Mouse (Mus musculus) kidney, adult 2 months (tissue): ENCODE results near the gene Sacm1l. TPM values are rescaled to one million over a fixed set of nuclear protein-coding genes. Genes with fewer than 3 reads are reported as not detected.
A peak's percentile ranks its signal among the peaks of the same experiment; 100 is the strongest.

Experiments used
- DNase-seq: peaks from one replicate; pipeline ENCODE4 v3.0.0; 2021
- H3K27ac ChIP-seq: fragments of 200-500 bp; 2 replicates; pipeline ENCODE4 v1.5.1; 2012; ENCODE audit warnings: low read depth, low read length, control low read depth, inconsistent platforms; ENCODE audit not compliant: insufficient read depth
- H3K27me3 ChIP-seq: fragments of 200-500 bp; replicated peaks from 2 replicates; pipeline ENCODE4 v1.6.1; 2012; ENCODE audit warnings: mild to moderate bottlenecking, moderate library complexity, low read length, inconsistent platforms; ENCODE audit not compliant: control insufficient read depth, insufficient read depth
- H3K36me3 ChIP-seq: fragments of 200-500 bp; 2 replicates; pipeline ENCODE4 v1.6.1; 2012; ENCODE audit warnings: mild to moderate bottlenecking, moderate library complexity, low read length, inconsistent platforms; ENCODE audit not compliant: control insufficient read depth, insufficient read depth
- H3K4me1 ChIP-seq: fragments of 200-500 bp; 2 replicates; pipeline ENCODE4 v1.6.1; 2011; ENCODE audit warnings: low read length; ENCODE audit not compliant: control insufficient read depth, insufficient read depth
- H3K4me3 ChIP-seq: fragments of 200-500 bp; 2 replicates; pipeline ENCODE4 v1.5.1; 2011; ENCODE audit warnings: mild to moderate bottlenecking, low read depth, low read length, control low read depth; ENCODE audit not compliant: insufficient read depth
- CTCF ChIP-seq: fragments of 200-500 bp; conservative IDR thresholded peaks from 2 replicates; pipeline ENCODE4 v1.5.1; 2011; ENCODE audit warnings: low read depth, mild to moderate bottlenecking, control low read depth, low read length, moderate library complexity, mixed read lengths; ENCODE audit not compliant: insufficient read depth, insufficient read length
- POLR2A ChIP-seq: fragments of 200-500 bp; IDR thresholded peaks from one replicate; pipeline ENCODE4 v1.6.1; 2011; ENCODE audit warnings: low read depth, low read length, control low read depth
- WGBS: fragments of 180-500 bp; shearing (Covaris S2); methylation state at CpG from one replicate; pipeline ENCODE4 v1.1.7; 2018; 5-methylcytosine and 5-hydroxymethylcytosine counted together
- polyA plus RNA-seq: library from polyadenylated mRNA; depleted of rRNA; stranded (reverse); fragments of >200 nt; gene quantifications from 2 replicates; pipeline ENCODE4 v1.2.3, GENCODE M21; 2012; rRNA removed

Gene Sacm1l
- polyA plus RNA-seq, 1 experiment: 20.0 TPM

GRCm38 (mm10) chr9:123638231-123638630 lies 108.7 kb downstream of the Sacm1l start:
- H3K4me1 ChIP-seq: peaks cover 14% of the 10 kb centered on the region
- DNase-seq: peak; percentile 65
- no peaks in the 10 kb centered on the region for H3K36me3 ChIP-seq
- H3K27ac ChIP-seq: peak overlapping the region; percentile 72
- no peak overlapping the region for H3K4me3 ChIP-seq
- H3K27me3 ChIP-seq: no peaks in the 10 kb centered on the region
- TF ChIP-seq CTCF (no peak), POLR2A (no peak)

DNA sequence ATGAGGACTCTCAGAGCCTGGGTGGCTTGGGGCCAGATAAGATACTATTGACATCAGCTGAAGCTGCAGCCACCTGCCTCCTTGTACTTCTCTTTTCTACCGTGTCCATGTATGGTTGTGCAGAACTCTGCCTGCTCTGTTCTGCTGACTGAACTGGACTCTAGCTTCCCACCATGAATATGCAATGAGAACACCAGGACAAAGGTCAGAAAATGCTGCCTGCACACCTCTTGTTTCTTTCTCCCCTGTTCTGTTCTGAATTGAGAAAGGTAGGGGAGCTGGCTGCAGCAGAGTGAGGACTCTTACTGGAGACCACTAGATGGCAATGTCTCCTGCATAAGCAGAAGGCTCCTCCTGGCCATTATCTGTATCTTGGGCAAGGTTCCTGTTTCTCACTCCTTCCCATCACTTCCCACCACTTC lies 109.1 kb downstream of the Sacm1l start:
- TF ChIP-seq CTCF: peak; percentile 75
- TF ChIP-seq POLR2A: no peak
- peaks cover 14% of the 10 kb centered on the region for H3K4me1 ChIP-seq
- H3K27me3 ChIP-seq: no peaks in the 10 kb centered on the region
- no peaks in the 10 kb centered on the region for H3K36me3 ChIP-seq
- H3K27ac ChIP-seq: peak overlapping the region; percentile 72
- peak; percentile 91 for DNase-seq
- H3K4me3 ChIP-seq: no peak overlapping the region
- WGBS: 36% methylated on average over 1 of the region's 1 CpGs

- H3K27me3 ChIP-seq: no peaks in the 10 kb centered on the region
- 53% methylated on average over 1 of the region's 1 CpGs for WGBS
- no peaks in the 10 kb centered on the region for H3K36me3 ChIP-seq
- H3K27ac ChIP-seq: peak overlapping the region; percentile 95
- DNase-seq: peak; percentile 83
- H3K4me1 ChIP-seq: peaks cover 14% of the 10 kb centered on the region
- H3K4me3 ChIP-seq: no peak overlapping the region
- TF ChIP-seq POLR2A: no peak
These were observed 110.5 kb downstream of the Sacm1l start for GRCm38 (mm10) chr9:123640106-123640505.

Other genes with a start within 250 kb of the Sacm1l start
- 432 and 1,036 TPM in 2 replicates for gene Lars2, start 162.8 kb upstream of the Sacm1l start, polyA plus RNA-seq
- 56.9 and 58.7 TPM in 2 replicates for gene Limd1, start 51.1 kb upstream of the Sacm1l start, polyA plus RNA-seq
- 341 and 382 TPM in 2 replicates for gene Slc6a20b, start 102.8 kb downstream of the Sacm1l start, polyA plus RNA-seq
- gene Ccr9, start 148.7 kb downstream of the Sacm1l start, polyA plus RNA-seq: 0.24 and 0.91 TPM in 2 replicates
- gene Slc6a20a, start 149.1 kb downstream of the Sacm1l start, polyA plus RNA-seq: 26.8 and 40.4 TPM in 2 replicates
- 4.5 and 5.3 TPM in 2 replicates for gene Lztfl1, start 187.9 kb downstream of the Sacm1l start, polyA plus RNA-seq